Mouse (Mus musculus): Measurements from ENCODE around the gene Evx2. TPM values are rescaled to one million over a fixed set of nuclear protein-coding genes. Genes with fewer than 3 reads are reported as not detected.

Gene Evx2
- total and polyA plus RNA-seq, 3 experiments: not detected

GRCm38 (mm10) chr2:74656632-74657021 is 2.7 kb downstream of the Evx2 start:
- no peaks in the 10 kb centered on the region for H3K27me3 ChIP-seq (ENCODE audit: control insufficient read depth in 1 of 2, insufficient read depth in 2 of 2, low read length in 2 of 2)
- H3K4me1 ChIP-seq (ENCODE audit: control insufficient read depth in 1 of 2, insufficient read depth in 2 of 2, low read length in 2 of 2): no peaks in the 10 kb centered on the region
- H3K9ac ChIP-seq (ENCODE audit: control insufficient read depth, low read depth, low read length, poor library complexity, severe bottlenecking): no peak overlapping the region
- no peak for DNase-seq (ENCODE audit: low read depth, low spot score)
- H3K36me3 ChIP-seq (ENCODE audit: control insufficient read depth in 1 of 2, insufficient read depth in 2 of 2, low read length in 2 of 2): no peaks in the 10 kb centered on the region
- H3K79me2 ChIP-seq (ENCODE audit: control insufficient read depth, insufficient read depth, low read length, poor library complexity): no peaks in the 10 kb centered on the region
- H3K9me3 ChIP-seq (replicated peaks; ENCODE audit: insufficient read depth, low read length): no peaks in the 10 kb centered on the region
- TF ChIP-seq USF2 (IDR thresholded peaks at IDR 0.05; ENCODE audit: borderline replicate concordance in 1 of 2, insufficient read depth in 1 of 2, low read depth in 1 of 2, low read length in 2 of 2): no peak
- TF ChIP-seq ZKSCAN1 (IDR thresholded peaks at IDR 0.05; ENCODE audit: low read depth, low read length): no peak
- no peak for TF ChIP-seq GATA1 (IDR thresholded peaks at IDR 0.05; ENCODE audit: low read depth, low read length)
- no peak for TF ChIP-seq E2F4 (IDR thresholded peaks at IDR 0.05; ENCODE audit: borderline replicate concordance, low read depth, low read length)
- no peak for TF ChIP-seq TBP (IDR thresholded peaks at IDR 0.05; ENCODE audit: low read depth, low read length)
- H3K4me3 ChIP-seq (ENCODE audit: control insufficient read depth in 1 of 2, insufficient read depth in 1 of 2, low read depth in 2 of 2, low read length in 2 of 2): no peak overlapping the region
- no peak overlapping the region for H3K27ac ChIP-seq (ENCODE audit: control insufficient read depth, low read depth, low read length)

DNA sequence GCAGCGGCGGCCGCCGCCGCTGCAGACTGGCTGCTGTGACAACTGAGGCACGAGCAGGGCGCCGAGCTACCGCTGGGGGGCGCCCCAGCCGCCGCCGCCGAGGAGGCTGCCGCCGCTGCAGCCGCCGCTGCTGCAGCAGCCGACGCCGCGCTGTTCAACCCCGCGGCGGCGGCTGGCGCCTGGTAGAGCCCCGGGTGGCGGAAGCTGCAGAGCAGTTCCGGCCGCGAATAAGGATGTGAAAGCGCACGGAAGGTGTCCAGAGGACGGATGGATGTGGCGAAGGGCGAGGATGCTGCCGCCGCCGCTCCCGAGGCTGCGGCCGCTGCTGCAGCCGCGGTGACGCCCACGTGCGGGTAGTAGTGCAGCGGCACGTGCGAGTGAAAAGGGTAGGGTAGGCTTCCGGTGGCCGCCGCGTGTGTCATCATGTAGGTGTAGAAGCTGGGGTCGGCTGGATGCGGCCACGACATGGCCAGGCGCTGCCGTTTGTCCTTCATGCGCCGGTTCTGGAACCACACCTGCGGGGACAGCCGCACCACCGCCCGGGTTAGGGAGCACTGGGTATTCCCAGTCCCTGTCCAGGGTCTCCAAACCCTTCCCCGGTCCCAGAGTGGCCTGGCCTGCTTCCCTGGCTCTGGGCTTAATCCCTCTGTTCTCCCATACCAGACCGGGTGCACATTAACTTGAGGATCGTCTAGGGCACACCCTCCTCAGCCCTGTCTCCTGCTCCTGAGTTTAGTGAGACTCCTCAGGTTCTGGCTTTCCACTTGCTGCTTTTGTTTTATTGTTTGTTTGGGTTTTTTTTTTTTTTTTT is 3.3 kb downstream of the Evx2 start:
- Histone ChIP-seq H3K9ac (ENCODE audit: control insufficient read depth, low read depth, low read length, poor library complexity, severe bottlenecking) (no peak overlapping the region), H3K4me3 (ENCODE audit: control insufficient read depth in 1 of 2, insufficient read depth in 1 of 2, low read depth in 2 of 2, low read length in 2 of 2) (no peak overlapping the region), H3K9me3 (replicated peaks; ENCODE audit: insufficient read depth, low read length) (no peaks in the 10 kb centered on the region), H3K4me1 (ENCODE audit: control insufficient read depth in 1 of 2, insufficient read depth in 2 of 2, low read length in 2 of 2) (no peaks in the 10 kb centered on the region), H3K27me3 (ENCODE audit: control insufficient read depth in 1 of 2, insufficient read depth in 2 of 2, low read length in 2 of 2) (peaks cover 0 to 2% of the 10 kb centered on the region in 2 experiments; a peak in 1 of 4 replicates), H3K36me3 (ENCODE audit: control insufficient read depth in 1 of 2, insufficient read depth in 2 of 2, low read length in 2 of 2) (no peaks in the 10 kb centered on the region), H3K79me2 (ENCODE audit: control insufficient read depth, insufficient read depth, low read length, poor library complexity) (no peaks in the 10 kb centered on the region), H3K27ac (ENCODE audit: control insufficient read depth, low read depth, low read length) (no peak overlapping the region)
- TF ChIP-seq ZMIZ1 (IDR thresholded peaks at IDR 0.05; ENCODE audit: low read depth, low read length) (no peak), USF2 (IDR thresholded peaks at IDR 0.05; ENCODE audit: borderline replicate concordance in 1 of 2, insufficient read depth in 1 of 2, low read depth in 1 of 2, low read length in 2 of 2) (no peak), POLR2AphosphoS5 (IDR thresholded peaks at IDR 0.05; ENCODE audit: borderline replicate concordance, low read depth, low read length) (no peak)
- DNase-seq (ENCODE audit: low read depth, low spot score): no peak

DNA sequence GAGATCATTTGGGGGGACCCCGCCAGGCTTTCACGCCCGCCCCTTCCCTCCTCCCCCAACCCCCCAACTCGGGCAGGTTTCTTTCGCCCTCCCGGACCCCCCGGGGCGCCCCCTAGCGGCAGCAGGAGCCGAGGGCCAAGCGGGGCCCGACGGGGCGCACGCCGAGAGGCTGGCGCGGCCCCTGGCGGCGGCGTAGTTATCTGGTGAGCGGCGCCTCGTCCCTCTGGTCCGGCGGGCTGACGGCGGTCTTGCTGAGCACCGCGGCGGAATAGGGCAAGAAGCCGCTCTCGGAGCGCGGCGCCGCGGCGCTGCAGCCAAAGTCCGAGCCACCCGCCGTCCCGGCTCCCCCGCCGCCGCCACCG is 4.0 kb downstream of the Evx2 start:
- DNase-seq (ENCODE audit: low read depth, low spot score): no peak
- Histone ChIP-seq H3K4me1 (ENCODE audit: control insufficient read depth in 1 of 2, insufficient read depth in 2 of 2, low read length in 2 of 2) (no peaks in the 10 kb centered on the region), H3K9ac (ENCODE audit: control insufficient read depth, low read depth, low read length, poor library complexity, severe bottlenecking) (no peak overlapping the region), H3K36me3 (ENCODE audit: control insufficient read depth in 1 of 2, insufficient read depth in 2 of 2, low read length in 2 of 2) (no peaks in the 10 kb centered on the region), H3K27me3 (ENCODE audit: control insufficient read depth in 1 of 2, insufficient read depth in 2 of 2, low read length in 2 of 2) (peaks cover 0 to 2% of the 10 kb centered on the region in 2 experiments; a peak in 1 of 4 replicates), H3K4me3 (ENCODE audit: control insufficient read depth in 1 of 2, insufficient read depth in 1 of 2, low read depth in 2 of 2, low read length in 2 of 2) (no peak overlapping the region), H3K27ac (ENCODE audit: control insufficient read depth, low read depth, low read length) (no peak overlapping the region), H3K9me3 (replicated peaks; ENCODE audit: insufficient read depth, low read length) (no peaks in the 10 kb centered on the region), H3K79me2 (ENCODE audit: control insufficient read depth, insufficient read depth, low read length, poor library complexity) (no peaks in the 10 kb centered on the region)
- TF ChIP-seq ETS1 (IDR thresholded peaks at IDR 0.05; ENCODE audit: low read depth, low read length): no peak
